Mouse (Mus musculus) adrenal gland (tissue): ENCODE measurements at regions not wholly inside any gene's neighbourhood (a gene's known extent, or its start where the extent isn't known, plus 50 kb on each side); places are given as distances from the start of the nearest gene placed in this dataset.

Experiments used
- intact Hi-C: fragments of 180-260 bp; cut with DNase I; formaldehyde crosslinking; loops from one replicate; pipeline ENCODE4 v1.15.1; 2025

GRCm38 (mm10) chr13:60123964-60124363 is 53.2 kb downstream of the Gas1 start:
- intact Hi-C loops: no loop called here

DNA sequence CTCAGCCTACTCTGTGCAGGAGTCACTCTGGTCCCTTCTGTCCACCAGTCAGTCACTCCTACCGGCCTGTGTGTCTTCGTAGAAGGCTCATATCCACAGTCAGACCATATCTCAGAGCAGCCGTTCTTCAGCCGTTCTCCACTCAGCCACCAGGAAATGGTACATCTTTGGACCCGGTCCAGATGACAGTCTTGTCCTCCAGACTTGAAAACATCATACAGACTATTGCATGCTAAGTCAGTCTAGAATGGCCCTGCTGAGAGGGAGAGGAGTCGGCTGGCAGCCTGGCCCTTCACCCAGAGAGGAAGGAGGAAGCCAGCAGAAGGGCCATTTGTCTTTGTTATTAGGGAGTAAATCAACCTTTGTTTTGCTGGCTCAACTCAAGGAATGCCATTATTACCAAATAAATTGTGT is 54.0 kb downstream of the Gas1 start:
- intact Hi-C loops: no loop called here

GRCm38 (mm10) chr13:60122341-60123173 is 54.6 kb downstream of the Gas1 start:
- intact Hi-C loops: no loop called here

GRCm38 (mm10) chr13:60111465-60111864 is 65.7 kb downstream of the Gas1 start:
- intact Hi-C loops: no loop called here

DNA sequence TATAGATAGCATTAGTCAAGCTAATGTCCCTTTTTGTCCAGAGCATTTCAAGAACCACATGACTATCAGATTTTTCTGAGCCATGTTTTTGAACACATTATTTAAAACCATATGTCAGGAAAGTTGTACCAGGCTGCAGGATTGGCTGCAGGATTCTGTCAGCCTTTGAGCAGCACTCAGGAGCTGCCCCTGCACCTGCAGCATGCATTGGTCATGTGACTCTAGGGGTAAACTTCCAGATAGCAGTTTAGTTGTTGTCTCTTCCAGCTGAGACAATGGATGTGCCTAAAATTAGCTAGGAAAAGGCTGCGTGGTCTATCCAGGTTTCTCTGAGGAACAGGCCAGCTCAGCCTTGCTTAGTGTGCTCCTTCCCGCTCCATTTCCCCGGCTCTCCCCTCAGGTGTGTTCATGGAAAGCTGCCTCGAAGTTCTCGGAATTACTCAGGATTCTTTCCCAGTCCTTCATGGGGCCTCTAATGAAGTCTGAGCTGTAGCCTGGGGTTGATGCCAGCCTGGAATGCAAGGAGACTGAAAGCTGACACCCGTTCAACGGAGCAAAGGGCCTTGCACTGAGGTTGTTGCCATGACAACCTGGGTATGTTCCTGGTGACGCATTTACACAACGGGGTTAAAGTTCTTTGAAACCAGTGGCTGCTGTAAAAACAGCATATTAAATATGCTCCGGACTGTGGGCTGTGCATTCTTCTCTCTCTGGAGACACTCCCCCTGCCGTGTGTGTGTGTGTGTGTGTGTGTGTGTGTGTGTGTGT is 66.9 kb downstream of the Gas1 start:
- intact Hi-C loops: no loop called here

- intact Hi-C loops: no loop called here
Measured at GRCm38 (mm10) chr13:60105286-60105685, 71.9 kb downstream of the Gas1 start.

DNA sequence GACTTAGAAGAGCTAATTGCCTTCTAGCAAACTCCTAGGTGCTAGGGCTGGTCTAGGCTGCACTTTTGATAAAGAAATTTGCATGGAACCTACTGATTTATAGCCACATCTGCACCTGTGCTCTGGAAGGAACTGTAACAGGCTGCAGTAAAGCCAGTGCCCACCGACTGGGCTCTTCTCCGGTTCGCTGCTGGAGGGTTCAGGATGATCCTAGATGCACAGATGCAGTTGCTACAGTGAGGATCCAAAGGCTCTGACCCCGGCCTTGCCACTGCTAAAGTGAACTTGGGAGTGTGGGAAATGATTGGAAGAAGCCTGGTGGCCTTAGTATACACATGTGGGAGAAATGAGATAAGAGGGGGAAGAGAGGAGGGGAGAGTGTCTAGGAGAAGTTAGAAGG is 75.5 kb downstream of the Gas1 start:
- intact Hi-C loops: no loop called here

DNA sequence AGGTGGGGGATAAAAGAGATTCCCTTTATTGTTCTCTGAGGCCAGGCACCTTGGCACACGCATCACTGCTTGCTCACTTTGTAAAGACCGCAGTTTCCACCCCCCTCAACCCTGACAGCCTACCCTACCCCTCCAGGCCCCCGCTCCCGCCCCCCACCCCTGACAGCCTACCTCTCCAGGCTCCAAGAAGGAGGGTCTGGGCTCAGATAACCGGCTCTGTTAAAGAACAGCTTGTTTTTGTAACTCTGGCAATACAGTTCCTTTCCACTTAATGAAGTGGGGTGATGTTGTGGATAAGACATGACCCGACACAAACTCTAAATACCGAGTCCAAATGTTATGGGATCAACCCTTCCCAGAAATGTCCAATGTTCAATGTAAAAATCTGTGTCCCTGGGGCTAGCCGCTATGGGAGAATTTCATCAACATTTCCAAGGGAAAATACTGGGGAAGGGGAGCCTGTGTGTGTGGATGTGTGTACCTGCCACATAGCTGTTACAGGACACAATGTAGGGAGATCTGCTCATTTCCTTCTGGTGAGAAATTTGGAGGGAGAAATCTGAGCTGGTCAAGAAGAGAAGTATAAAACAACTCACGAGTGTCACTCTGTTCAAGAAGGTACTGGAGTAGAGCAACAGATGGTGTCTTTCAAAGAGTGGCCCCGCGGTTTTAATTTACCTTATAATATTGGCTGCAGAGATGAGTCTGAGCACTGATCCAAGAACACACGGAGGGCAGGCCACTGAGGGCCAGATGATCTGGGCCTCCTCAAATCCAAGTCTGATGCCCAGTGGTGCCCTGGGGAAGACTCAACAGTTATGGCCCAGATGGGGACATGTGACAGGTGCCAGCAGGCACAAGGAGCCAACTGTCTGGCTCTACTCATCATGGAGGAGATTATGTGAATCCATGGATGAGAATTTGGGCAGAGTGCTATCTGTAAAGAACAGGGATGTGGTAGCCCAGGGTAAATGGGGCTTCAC is 76.7 kb downstream of the Gas1 start:
- intact Hi-C loops: no loop called here

- intact Hi-C loops: no loop called here
Measured at GRCm38 (mm10) chr13:60099469-60100129, 77.6 kb downstream of the Gas1 start.

- intact Hi-C loops: no loop called here
Measured at GRCm38 (mm10) chr13:60098394-60098793, 78.8 kb downstream of the Gas1 start.

DNA sequence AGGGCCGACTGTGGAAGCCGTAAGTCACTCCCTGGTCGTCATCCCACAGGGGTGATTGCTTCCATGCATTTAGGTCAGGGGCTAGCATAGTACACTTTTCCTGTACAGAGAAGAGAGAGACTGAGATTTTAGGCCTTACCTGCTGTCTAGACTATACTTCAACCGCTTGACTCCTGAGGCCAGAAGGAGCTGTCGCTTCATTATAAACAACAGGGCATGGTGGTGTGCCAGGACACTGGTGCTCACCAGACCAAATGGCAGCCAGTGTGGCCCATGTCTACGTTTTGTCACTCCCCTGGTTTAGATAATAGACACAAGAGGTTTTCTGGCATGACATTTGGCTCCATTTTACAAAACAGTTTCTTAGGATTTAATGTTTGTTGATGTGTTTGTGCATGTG is 79.4 kb downstream of the Gas1 start:
- intact Hi-C loops: no loop called here

GRCm38 (mm10) chr13:60086657-60087056 is 90.5 kb downstream of the Gas1 start:
- intact Hi-C loops: no loop called here

- intact Hi-C loops: no loop called here
Measured at GRCm38 (mm10) chr13:60084975-60085374, 92.2 kb downstream of the Gas1 start.

DNA sequence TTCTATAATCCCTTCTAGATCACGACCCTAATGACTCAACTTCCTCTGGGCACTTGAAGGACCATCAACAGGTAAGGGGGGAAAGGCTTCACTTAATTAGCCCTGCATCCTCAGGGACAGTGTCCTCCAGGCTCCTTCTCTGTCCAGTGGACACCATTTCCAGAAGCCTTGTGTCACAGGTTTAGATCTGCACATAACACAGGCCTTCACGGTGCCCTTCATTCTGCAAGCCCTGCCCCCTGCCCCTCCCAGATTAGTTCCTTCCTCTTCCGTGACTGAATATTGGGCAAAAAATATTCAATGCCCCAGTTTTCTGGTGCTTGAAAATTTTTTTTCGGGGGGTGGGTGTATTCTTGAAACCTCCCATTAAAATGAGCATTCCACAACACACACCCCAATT is 92.9 kb downstream of the Gas1 start:
- intact Hi-C loops: no loop called here

GRCm38 (mm10) chr13:60080113-60080512 is 97.1 kb downstream of the Gas1 start:
- intact Hi-C loops: no loop called here

GRCm38 (mm10) chr13:60078331-60079050 is 98.7 kb downstream of the Gas1 start:
- intact Hi-C loops: no loop called here

- intact Hi-C loops: no loop called here
Measured at GRCm38 (mm10) chr13:60076147-60076800, 100.9 kb downstream of the Gas1 start.

DNA sequence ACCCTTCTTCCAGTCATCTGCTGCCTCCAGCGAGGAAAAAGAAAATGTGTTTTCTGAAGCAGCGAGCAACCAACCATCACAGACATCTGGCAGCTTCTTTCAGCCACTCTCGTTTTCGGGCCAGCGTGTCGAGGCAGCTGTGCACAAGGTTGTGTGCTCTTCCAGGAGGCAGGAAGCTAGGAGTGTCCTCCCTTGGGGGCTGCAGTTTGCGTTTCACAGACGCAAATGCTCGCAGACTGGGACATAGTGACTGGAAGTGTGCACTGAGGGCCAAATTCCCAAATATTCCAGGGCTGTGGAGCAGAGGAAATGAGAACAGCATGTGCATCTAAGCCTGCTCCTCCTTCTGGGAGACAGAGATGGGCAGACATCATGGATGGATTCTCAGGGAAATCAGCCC is 105.6 kb downstream of the Gas1 start:
- intact Hi-C loops: no loop called here

DNA sequence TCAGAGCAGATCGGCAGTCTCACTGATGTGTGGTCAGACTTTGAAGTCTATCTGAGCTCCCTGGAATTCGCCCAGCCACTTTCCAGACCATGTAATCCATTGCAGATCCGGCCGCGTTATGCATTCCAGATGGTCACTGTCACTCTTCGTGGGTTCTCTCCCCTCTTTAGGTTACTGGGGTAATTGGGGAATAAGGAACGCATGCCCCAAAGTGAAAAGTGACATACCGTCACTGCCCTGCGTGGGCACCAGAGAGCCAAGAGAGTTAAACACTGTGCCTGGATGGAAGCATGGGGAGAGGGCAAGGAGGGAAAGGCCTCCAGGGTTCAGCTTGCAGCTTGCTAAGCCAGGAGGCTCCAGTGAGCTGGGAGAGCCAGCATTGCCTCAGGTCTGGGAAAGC is 108.0 kb downstream of the Gas1 start:
- intact Hi-C loops: no loop called here

DNA sequence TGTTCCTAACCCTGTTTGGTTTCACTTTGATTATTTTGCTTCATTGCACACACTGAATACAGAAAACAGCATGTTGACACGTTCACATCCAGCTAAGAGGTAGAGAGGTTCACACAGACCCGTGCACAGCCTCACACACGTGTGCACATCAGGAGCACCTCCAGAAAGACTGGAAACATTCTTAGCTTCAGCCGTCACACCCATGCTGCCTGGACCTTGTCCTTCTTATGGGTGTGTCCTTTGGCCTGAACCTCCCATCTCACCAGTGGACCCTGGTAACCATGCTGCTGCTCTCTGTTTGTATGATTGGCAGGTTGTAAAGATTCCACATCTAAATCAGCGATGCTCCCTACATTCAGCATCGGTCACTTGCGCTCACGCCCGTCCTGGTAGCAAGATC is 109.8 kb downstream of the Gas1 start:
- intact Hi-C loops: no loop called here
